Mouse (Mus musculus) kidney, adult 9 months (tissue): ENCODE data around the gene 1700025B11Rik.
"Not testable (repeated sequence)": the region's sequence is repeated elsewhere in the genome, so short reads cannot be mapped to it uniquely, and the experiment has no call there.

Source experiments
- DNase-seq: peaks from one replicate; pipeline ENCODE4 v3.0.0; 2022

The 1700025B11Rik gene

GRCm38 (mm10) chr15:77561792-77562191 lies at the start of gene 1700025B11Rik:
TSS of gene 1700025B11Rik (minus strand) at chr15:77561892.
- DNase-seq: no peak

GRCm38 (mm10) chr15:77606069-77606468 lies 44.4 kb upstream of the 1700025B11Rik start:
- DNase-seq: peak; percentile 9

- no peak for DNase-seq
Observed at GRCm38 (mm10) chr15:77598958-77599357, 37.3 kb upstream of the 1700025B11Rik start, which contains the start of gene Gm36245. TSS of gene Gm36245 (plus strand) at chr15:77599258.

GRCm38 (mm10) chr15:77598429-77598828 lies 36.7 kb upstream of the 1700025B11Rik start:
- DNase-seq: peak; percentile 32

GRCm38 (mm10) chr15:77595961-77596360 lies 34.3 kb upstream of the 1700025B11Rik start, which contains the start of gene Apol10b:
TSS of gene Apol10b (minus strand) at chr15:77596125.
- DNase-seq: no peak

GRCm38 (mm10) chr15:77593557-77593956 lies 31.9 kb upstream of the 1700025B11Rik start:
- no peak for DNase-seq

- peak; percentile 39 for DNase-seq
Observed at GRCm38 (mm10) chr15:77590881-77591280, 29.2 kb upstream of the 1700025B11Rik start.

- DNase-seq: no peak
Observed at GRCm38 (mm10) chr15:77588981-77589380, 27.3 kb upstream of the 1700025B11Rik start.

GRCm38 (mm10) chr15:77587026-77587425 lies 25.3 kb upstream of the 1700025B11Rik start:
- DNase-seq: peak; percentile 9

GRCm38 (mm10) chr15:77581681-77582080 lies 20.0 kb upstream of the 1700025B11Rik start:
- DNase-seq: peak; percentile 35

- DNase-seq: peak; percentile 57
Observed at GRCm38 (mm10) chr15:77579311-77579710, 17.6 kb upstream of the 1700025B11Rik start.

GRCm38 (mm10) chr15:77578801-77579200 lies 17.1 kb upstream of the 1700025B11Rik start:
- DNase-seq: no peak

- DNase-seq: no peak
Observed at GRCm38 (mm10) chr15:77563219-77563618, 1.5 kb upstream of the 1700025B11Rik start.

- not testable (repeated sequence) for DNase-seq
Observed at GRCm38 (mm10) chr15:77539221-77539620, 22.5 kb downstream of the 1700025B11Rik start.

- no peak for DNase-seq
Observed at GRCm38 (mm10) chr15:77533216-77533615, 28.5 kb downstream of the 1700025B11Rik start, which contains the start of gene Apol7c. TSS of gene Apol7c (minus strand) at chr15:77533316.

GRCm38 (mm10) chr15:77523186-77523843 lies 38.4 kb downstream of the 1700025B11Rik start:
- DNase-seq: peak; percentile 75

- DNase-seq: peak; percentile 19
Observed at GRCm38 (mm10) chr15:77520596-77520995, 41.1 kb downstream of the 1700025B11Rik start.
